Mouse (Mus musculus): ENCODE measurements around the gene Smco3. TPM values are rescaled to one million over a fixed set of nuclear protein-coding genes. Genes with fewer than 3 reads are reported as not detected.
"Not testable (repeated sequence)": the region's sequence is repeated elsewhere in the genome, so short reads cannot be mapped to it uniquely, and the experiment has no call there.

Gene Smco3
- polyA plus RNA-seq, 1 experiment from 2014 or later = not detected

- H3K36me3 ChIP-seq (replicated peaks; ENCODE audit: insufficient read depth, low read length) = no peaks in the 10 kb centered on the region
- no peak; the same call in 1 of the 2 replicates for ATAC-seq
- H3K27ac ChIP-seq (ENCODE audit: low read depth) = peak overlapping the region; percentile 100
- H3K9me3 ChIP-seq (ENCODE audit: low read length) = no peaks in the 10 kb centered on the region
- DNase-seq = no peak
- TF ChIP-seq EP300 (IDR thresholded peaks at IDR 0.05; ENCODE audit: low read depth) = no peak
- TF ChIP-seq CTCF (IDR thresholded peaks at IDR 0.05; ENCODE audit: low read depth) = no peak
- H3K4me2 ChIP-seq (ENCODE audit: low read depth, low read length) = peak overlapping the region; percentile 87
- 8% methylated on average over 12 of the region's 12 CpGs for WGBS (ENCODE audit: insufficient replicate concordance)
- H3K27me3 ChIP-seq (ENCODE audit: insufficient read depth, low read length) = no peaks in the 10 kb centered on the region
- H3K9ac ChIP-seq (replicated peaks) = peak overlapping the region; percentile 91
- peak overlapping the region; percentile 77 for H3K4me3 ChIP-seq (ENCODE audit: low read depth, low read length)
- peaks cover 21% of the 10 kb centered on the region for H3K4me1 ChIP-seq (ENCODE audit: insufficient read depth)
Measured at GRCm38 (mm10) chr6:136803093-136803738, 32.0 kb downstream of the Smco3 start.

GRCm38 (mm10) chr6:136801274-136801673 is 34.0 kb downstream of the Smco3 start:
- DNase-seq (no peak), ATAC-seq (no peak)
- Histone ChIP-seq H3K27ac (ENCODE audit: low read depth) (no peak overlapping the region), H3K4me3 (ENCODE audit: low read depth, low read length) (no peak overlapping the region), H3K9ac (replicated peaks) (no peak overlapping the region), H3K9me3 (ENCODE audit: low read length) (no peaks in the 10 kb centered on the region), H3K4me2 (ENCODE audit: low read depth, low read length) (no peak overlapping the region), H3K4me1 (ENCODE audit: insufficient read depth) (peaks cover 21% of the 10 kb centered on the region), H3K36me3 (replicated peaks; ENCODE audit: insufficient read depth, low read length) (no peaks in the 10 kb centered on the region), H3K27me3 (ENCODE audit: insufficient read depth, low read length) (no peaks in the 10 kb centered on the region)
- no peak for TF ChIP-seq CTCF (IDR thresholded peaks at IDR 0.05; ENCODE audit: low read depth)
- no peak for TF ChIP-seq EP300 (IDR thresholded peaks at IDR 0.05; ENCODE audit: low read depth)
- WGBS (ENCODE audit: insufficient replicate concordance) = 73% methylated on average over 6 of the region's 6 CpGs

GRCm38 (mm10) chr6:136800710-136801109 is 34.5 kb downstream of the Smco3 start:
- Histone ChIP-seq H3K4me3 (ENCODE audit: low read depth, low read length) (no peak overlapping the region), H3K27me3 (ENCODE audit: insufficient read depth, low read length) (no peaks in the 10 kb centered on the region), H3K4me1 (ENCODE audit: insufficient read depth) (peaks cover 17% of the 10 kb centered on the region), H3K36me3 (replicated peaks; ENCODE audit: insufficient read depth, low read length) (no peaks in the 10 kb centered on the region), H3K9ac (replicated peaks) (no peak overlapping the region), H3K27ac (ENCODE audit: low read depth) (no peak overlapping the region), H3K4me2 (ENCODE audit: low read depth, low read length) (no peak overlapping the region), H3K9me3 (ENCODE audit: low read length) (no peaks in the 10 kb centered on the region)
- ATAC-seq = no peak
- DNase-seq = no peak
- no peak for TF ChIP-seq CTCF (IDR thresholded peaks at IDR 0.05; ENCODE audit: low read depth)
- TF ChIP-seq EP300 (IDR thresholded peaks at IDR 0.05; ENCODE audit: low read depth) = no peak
- WGBS (ENCODE audit: insufficient replicate concordance) = 89% methylated on average over 8 of the region's 8 CpGs

- peaks cover 18% of the 10 kb centered on the region for H3K4me1 ChIP-seq (ENCODE audit: insufficient read depth)
- H3K9me3 ChIP-seq (ENCODE audit: low read length); H3K27me3 ChIP-seq (ENCODE audit: insufficient read depth, low read length); H3K36me3 ChIP-seq (replicated peaks; ENCODE audit: insufficient read depth, low read length): not testable (repeated sequence)
- DNase-seq (peak; percentile 39), ATAC-seq (peak; percentile 91)
- TF ChIP-seq EP300 (IDR thresholded peaks at IDR 0.05; ENCODE audit: low read depth) = peak; percentile 72; the same call in 1 of the 2 replicates
- H3K9ac ChIP-seq (replicated peaks) = peak overlapping the region; percentile 62
- H3K27ac ChIP-seq (ENCODE audit: low read depth) = peak overlapping the region; percentile 86
- WGBS (ENCODE audit: insufficient replicate concordance) = 78% methylated on average over 3 of the region's 3 CpGs
- H3K4me3 ChIP-seq (ENCODE audit: low read depth, low read length) = peak overlapping the region; percentile 48
- H3K4me2 ChIP-seq (ENCODE audit: low read depth, low read length) = peak overlapping the region; percentile 48
Measured at GRCm38 (mm10) chr6:136797874-136798693, 37.2 kb downstream of the Smco3 start.

- 71% methylated on average over 6 of the region's 6 CpGs for WGBS (ENCODE audit: insufficient replicate concordance)
- Histone ChIP-seq H3K9ac (replicated peaks) (no peak overlapping the region), H3K4me1 (ENCODE audit: insufficient read depth) (peaks cover 18% of the 10 kb centered on the region), H3K4me3 (ENCODE audit: low read depth, low read length) (no peak overlapping the region), H3K27ac (ENCODE audit: low read depth) (no peak overlapping the region), H3K4me2 (ENCODE audit: low read depth, low read length) (no peak overlapping the region), H3K27me3 (ENCODE audit: insufficient read depth, low read length) (no peaks in the 10 kb centered on the region), H3K36me3 (replicated peaks; ENCODE audit: insufficient read depth, low read length) (no peaks in the 10 kb centered on the region), H3K9me3 (ENCODE audit: low read length) (no peaks in the 10 kb centered on the region)
- no peak for DNase-seq
- TF ChIP-seq CTCF (IDR thresholded peaks at IDR 0.05; ENCODE audit: low read depth) (no peak), EP300 (IDR thresholded peaks at IDR 0.05; ENCODE audit: low read depth) (no peak)
- ATAC-seq = no peak
Measured at GRCm38 (mm10) chr6:136795850-136796249, 39.4 kb downstream of the Smco3 start.

- TF ChIP-seq CTCF (IDR thresholded peaks at IDR 0.05; ENCODE audit: low read depth) = no peak
- peak; percentile 71 for TF ChIP-seq EP300 (IDR thresholded peaks at IDR 0.05; ENCODE audit: low read depth)
- Histone ChIP-seq H3K27ac (ENCODE audit: low read depth) (no peak overlapping the region), H3K36me3 (replicated peaks; ENCODE audit: insufficient read depth, low read length) (no peaks in the 10 kb centered on the region), H3K4me1 (ENCODE audit: insufficient read depth) (peaks cover 18% of the 10 kb centered on the region), H3K4me2 (ENCODE audit: low read depth, low read length) (no peak overlapping the region), H3K9me3 (ENCODE audit: low read length) (no peaks in the 10 kb centered on the region), H3K4me3 (ENCODE audit: low read depth, low read length) (no peak overlapping the region), H3K9ac (replicated peaks) (no peak overlapping the region), H3K27me3 (ENCODE audit: insufficient read depth, low read length) (no peaks in the 10 kb centered on the region)
- WGBS (ENCODE audit: insufficient replicate concordance) = 58% methylated on average over 1 of the region's 1 CpGs
- ATAC-seq (no peak), DNase-seq (no peak)
Measured at GRCm38 (mm10) chr6:136795110-136795509, 40.1 kb downstream of the Smco3 start.

Measured in liver, postnatal 0 days (tissue).